Mouse (Mus musculus): ENCODE results near the gene Zfp827. TPM values are rescaled to one million over a fixed set of nuclear protein-coding genes. Genes with fewer than 3 reads are reported as not detected.

The Zfp827 gene
- polyA plus RNA-seq, 2 experiments, result 15.1 to 35.2 TPM

DNA sequence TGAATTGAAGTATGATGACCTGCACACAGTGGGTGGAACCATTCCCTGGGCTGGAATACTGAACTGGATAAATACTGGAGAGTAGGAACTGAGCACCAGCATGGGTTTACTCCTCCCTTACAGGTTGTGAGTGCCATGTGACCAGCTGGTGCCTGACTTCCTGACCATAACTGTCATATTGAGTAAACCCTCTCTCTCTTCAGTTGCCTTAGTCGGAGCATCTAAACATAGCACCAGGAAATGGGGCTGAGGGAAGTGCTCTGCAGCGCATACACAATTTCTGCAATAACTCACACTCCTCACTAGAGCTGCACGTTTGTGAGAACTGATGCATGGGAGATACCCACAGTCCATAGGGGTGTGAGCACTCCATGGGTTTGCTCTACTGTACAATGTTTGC, 211.1 kb downstream of the Zfp827 start:
- H3K27ac ChIP-seq (replicated peaks; ENCODE audit: low read depth, low read length), result no peak overlapping the region
- no peak overlapping the region for H3K4me3 ChIP-seq (replicated peaks; ENCODE audit: low read length)
- no peaks in the 10 kb centered on the region for H3K9me3 ChIP-seq (ENCODE audit: control insufficient read depth, low read length)
- no peak for ATAC-seq (ENCODE audit: low FRiP score, low read depth)
- H3K36me3 ChIP-seq (ENCODE audit: control insufficient read depth, insufficient read depth, low read length), result no peaks in the 10 kb centered on the region
- H3K4me1 ChIP-seq (ENCODE audit: control insufficient read depth, insufficient read depth, low read length), result no peaks in the 10 kb centered on the region
- no peak for DNase-seq (ENCODE audit: low spot score)
- WGBS, result 79% methylated on average over 3 of the region's 3 CpGs
- H3K9ac ChIP-seq (ENCODE audit: low read depth, low read length, severe bottlenecking), result no peak overlapping the region
- H3K4me2 ChIP-seq (replicated peaks; ENCODE audit: low read depth, low read length, severe bottlenecking), result no peak overlapping the region
- no peaks in the 10 kb centered on the region for H3K27me3 ChIP-seq (ENCODE audit: control insufficient read depth, insufficient read depth, low read length)
- TF ChIP-seq POLR2A (IDR thresholded peaks at IDR 0.05; ENCODE audit: borderline replicate concordance, extremely low read depth, insufficient read depth, insufficient read length), result no peak

DNA sequence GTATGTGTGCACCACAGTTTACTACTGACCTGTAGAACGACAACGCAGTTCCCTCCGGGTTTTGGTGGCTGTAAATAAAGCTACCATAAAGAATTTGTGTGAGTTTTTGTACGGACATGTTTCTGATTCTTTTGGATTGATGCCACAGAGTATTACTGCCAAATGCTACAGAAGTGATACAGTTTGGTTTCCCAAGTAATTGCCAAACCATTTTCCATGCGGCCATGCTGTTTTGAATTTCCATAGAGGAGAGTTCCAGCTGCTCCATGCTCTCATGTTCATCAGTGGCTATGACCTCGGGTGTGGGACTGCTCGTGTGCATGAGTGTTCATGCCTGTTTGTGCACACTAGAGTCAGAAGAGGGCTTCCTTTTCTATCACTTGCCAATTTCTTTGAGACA, 211.8 kb downstream of the Zfp827 start:
- H3K27me3 ChIP-seq (ENCODE audit: control insufficient read depth, insufficient read depth, low read length), result no peaks in the 10 kb centered on the region
- no peaks in the 10 kb centered on the region for H3K4me1 ChIP-seq (ENCODE audit: control insufficient read depth, insufficient read depth, low read length)
- no peak overlapping the region for H3K9ac ChIP-seq (ENCODE audit: low read depth, low read length, severe bottlenecking)
- no peak for TF ChIP-seq POLR2A (IDR thresholded peaks at IDR 0.05; ENCODE audit: borderline replicate concordance, extremely low read depth, insufficient read depth, insufficient read length)
- ATAC-seq (ENCODE audit: low FRiP score, low read depth), result no peak
- H3K9me3 ChIP-seq (ENCODE audit: control insufficient read depth, low read length), result no peaks in the 10 kb centered on the region
- H3K27ac ChIP-seq (replicated peaks; ENCODE audit: low read depth, low read length), result no peak overlapping the region
- WGBS, result 61% methylated on average over 7 of the region's 7 CpGs
- no peaks in the 10 kb centered on the region for H3K36me3 ChIP-seq (ENCODE audit: control insufficient read depth, insufficient read depth, low read length)
- no peak overlapping the region for H3K4me3 ChIP-seq (replicated peaks; ENCODE audit: low read length)
- DNase-seq (ENCODE audit: low spot score), result peak; percentile 29
- H3K4me2 ChIP-seq (replicated peaks; ENCODE audit: low read depth, low read length, severe bottlenecking), result no peak overlapping the region

Other genes with a start within 250 kb of the Zfp827 start
- 69.7 and 126 TPM in 2 replicates for gene Lsm6, start 207.3 kb upstream of the Zfp827 start, polyA plus RNA-seq (2012; rRNA removed)
- gene Lsm6, start 207.3 kb upstream of the Zfp827 start, polyA plus RNA-seq (2014; fragmentation: Nextera tagmentation; extraction: Ambion mirVana), result 248 and 276 TPM in 2 replicates
- not detected in 2 replicates for gene 1700011L22Rik, start 220.1 kb downstream of the Zfp827 start, polyA plus RNA-seq (2012; rRNA removed)
- gene 1700011L22Rik, start 220.1 kb downstream of the Zfp827 start, polyA plus RNA-seq (2014; fragmentation: Nextera tagmentation; extraction: Ambion mirVana), result not detected in 2 replicates

Data from limb, embryonic 14.5 days (tissue).